Comparison of ENCODE assay signal across 8 mouse cellular contexts in genomic region chr13:60479862-60480730, GRCm38 (mm10).
DNase-seq lines count a peak whose midpoint lies in the region; ATAC-seq and TF ChIP-seq lines count a peak whose summit lies in the region.

No protein-coding gene starts in this region.

- TF ChIP-seq CTCF in E14TG2a.4 (conservative IDR thresholded peaks at IDR 0.05; ENCODE audit: low read length) = no peak
- TF ChIP-seq CTCF in liver, embryonic 14.5 days (IDR thresholded peaks at IDR 0.05; ENCODE audit: low read depth) = no peak

- H3K27ac ChIP-seq in intestine, embryonic 14.5 days (ENCODE audit: low read depth) = peak overlapping the region; percentile 69
- H3K27ac ChIP-seq in liver, embryonic 14.5 days = no peak overlapping the region

- peak overlapping the region; percentile 59 for H3K4me2 ChIP-seq in intestine, embryonic 14.5 days (ENCODE audit: low read length)
- H3K4me2 ChIP-seq in liver, embryonic 14.5 days (ENCODE audit: low read depth) = peak overlapping the region; percentile 56

- intact Hi-C loops in left cerebral cortex, postnatal 25 days (cut with DNase I) = loop anchor here (1.0 to 5.0 kb wide), 4 partner anchors 121 to 264 kb away; partner anchors contain the start of gene Dapk1

- peak; percentile 48 for ATAC-seq in intestine, embryonic 14.5 days (replicated peaks; ENCODE audit: low FRiP score, low TSS enrichment, low read depth)
- peak; percentile 70 for ATAC-seq in liver, embryonic 14.5 days (ENCODE audit: insufficient read depth)

- H3K4me1 ChIP-seq in E14TG2a.4 (replicated peaks; ENCODE audit: low read depth, low read length) = peaks cover 24% of the 10 kb centered on the region
- H3K4me1 ChIP-seq in intestine, embryonic 14.5 days (replicated peaks; ENCODE audit: control insufficient read depth, insufficient read depth, low read length) = peaks cover 18% of the 10 kb centered on the region
- peaks cover 0 to 5% of the 10 kb centered on the region in 2 experiments; a peak in 2 of 4 replicates for H3K4me1 ChIP-seq in liver, embryonic 14.5 days (replicated peaks; ENCODE audit: control insufficient read depth in 2 of 2, insufficient read depth in 2 of 2, low read length in 1 of 2)

- peak; percentile 47 for DNase-seq in embryo, embryonic 11 days
- peak; percentile 66 for DNase-seq in intestine, embryonic 14.5 days (ENCODE audit: low spot score)
- DNase-seq in liver, embryonic 14.5 days (ENCODE audit: low read depth in 3 of 3, low spot score in 3 of 3) = peak in 2 of 3 experiments; percentile 31 to 37
- DNase-seq in spleen, adult 18-20 months = no peak
- DNase-seq in gastrocnemius, adult 8-10 months (ENCODE audit: low spot score in 2 of 2) = no peak
- DNase-seq in layer of hippocampus, postnatal 25 days (ENCODE audit: extremely low spot score in 1 of 2, low spot score in 1 of 2) = no peak
- no peak for DNase-seq in left cerebral cortex, postnatal 25 days (ENCODE audit: low spot score in 2 of 2)

- peak overlapping the region; percentile 46; the same call in 1 of the 2 replicates for H3K4me3 ChIP-seq in E14TG2a.4 (replicated peaks; ENCODE audit: low read length)
- H3K4me3 ChIP-seq in intestine, embryonic 14.5 days (ENCODE audit: low read depth, low read length) = no peak overlapping the region
- peak overlapping the region in 1 of 2 experiments; percentile 11; a peak in 1 of 4 replicates for H3K4me3 ChIP-seq in liver, embryonic 14.5 days (ENCODE audit: insufficient read depth in 1 of 2, low read depth in 2 of 2, low read length in 2 of 2)

- H3K36me3 ChIP-seq in E14TG2a.4 (ENCODE audit: insufficient read depth, low read length) = no peaks in the 10 kb centered on the region
- no peaks in the 10 kb centered on the region for H3K36me3 ChIP-seq in intestine, embryonic 14.5 days (ENCODE audit: control insufficient read depth, insufficient read depth, low read length)
- no peaks in the 10 kb centered on the region for H3K36me3 ChIP-seq in liver, embryonic 14.5 days (replicated peaks; ENCODE audit: control insufficient read depth, insufficient read depth, low read depth)

- no peak overlapping the region for H3K9ac ChIP-seq in intestine, embryonic 14.5 days (ENCODE audit: low read length)
- H3K9ac ChIP-seq in liver, embryonic 14.5 days (replicated peaks) = no peak overlapping the region

- H3K27me3 ChIP-seq in E14TG2a.4 (ENCODE audit: insufficient read depth, low read length) = peaks cover 42% of the 10 kb centered on the region
- no peaks in the 10 kb centered on the region for H3K27me3 ChIP-seq in intestine, embryonic 14.5 days (replicated peaks; ENCODE audit: control insufficient read depth, insufficient read depth, low read length)
- H3K27me3 ChIP-seq in liver, embryonic 14.5 days (ENCODE audit: control insufficient read depth, insufficient read depth, low read length) = no peaks in the 10 kb centered on the region

- WGBS in intestine, embryonic 14.5 days = 8% methylated on average over 13 of the region's 13 CpGs
- 8% methylated on average over 13 of the region's 13 CpGs for WGBS in liver, embryonic 14.5 days (ENCODE audit: insufficient replicate concordance)

- peaks cover 12% of the 10 kb centered on the region for H3K9me3 ChIP-seq in E14TG2a.4 (ENCODE audit: low read length)
- no peaks in the 10 kb centered on the region for H3K9me3 ChIP-seq in intestine, embryonic 14.5 days (ENCODE audit: control insufficient read depth, low read length)
- no peaks in the 10 kb centered on the region for H3K9me3 ChIP-seq in liver, embryonic 14.5 days (ENCODE audit: control insufficient read depth, low read length)

- TF ChIP-seq EP300 in liver, embryonic 14.5 days (IDR thresholded peaks at IDR 0.05; ENCODE audit: low read depth) = no peak

Comparison
In these comparisons a context has a peak if more than half of its experiments do, and no peak if none do; other contexts are left out.
1. DNase-seq: peak in embryo, embryonic 11 days (single experiment), intestine, embryonic 14.5 days (single experiment) and liver, embryonic 14.5 days (2 of 3); none in spleen, adult 18-20 months (0 of 2), gastrocnemius, adult 8-10 months (0 of 2), layer of hippocampus, postnatal 25 days (0 of 2) and left cerebral cortex, postnatal 25 days (0 of 2).